ENCODE assay signal across 34 mouse cellular contexts in genomic region chr2:67799981-67800380, GRCm38 (mm10).
"Had no signal": no experiment of that assay in that cellular context is flagged by ENCODE, and none has a peak within 500 bp of the region (broad histone marks: within the 10 kb centered on the region; RNA-seq: fewer than 3 reads in every experiment).

No protein-coding gene starts in this region.

- H3K4me2 ChIP-seq: heart, embryonic 11.5 days; heart, embryonic 12.5 days; heart, embryonic 13.5 days; heart, embryonic 15.5 days; hindbrain, embryonic 12.5 days; hindbrain, embryonic 13.5 days; hindbrain, embryonic 14.5 days; hindbrain, embryonic 15.5 days; kidney, embryonic 15.5 days had no signal

- ATAC-seq: hindbrain, embryonic 16.5 days; hindbrain, postnatal 0 days; inflammation-experienced regulatory T-cells, adult 6 months had no signal

- H3K9me3 ChIP-seq: heart, embryonic 10.5 days; heart, embryonic 12.5 days; heart, embryonic 13.5 days; heart, embryonic 15.5 days; hindbrain, embryonic 10.5 days; hindbrain, embryonic 12.5 days; hindbrain, embryonic 15.5 days; kidney, embryonic 15.5 days had no signal

- H3K27ac ChIP-seq: heart, adult 2 months; heart, embryonic 10.5 days; heart, embryonic 13.5 days; heart, embryonic 15.5 days; hindbrain, embryonic 10.5 days; hindbrain, embryonic 12.5 days; hindbrain, embryonic 13.5 days; hindbrain, embryonic 14.5 days; hindbrain, embryonic 15.5 days; hindbrain, postnatal 0 days; kidney, embryonic 15.5 days; kidney, postnatal 0 days; layer of hippocampus, adult 2 months; left cerebral cortex, adult 2 months had no signal

- H3K4me3 ChIP-seq: heart, adult 2 months; heart, embryonic 10.5 days; heart, embryonic 12.5 days; heart, embryonic 13.5 days; heart, embryonic 15.5 days; hindbrain, embryonic 10.5 days; hindbrain, embryonic 12.5 days; hindbrain, embryonic 13.5 days; hindbrain, embryonic 15.5 days; kidney, embryonic 15.5 days; layer of hippocampus, adult 2 months; left cerebral cortex, adult 2 months had no signal

- H3K4me1 ChIP-seq: heart, embryonic 10.5 days; heart, embryonic 12.5 days; heart, embryonic 13.5 days; heart, embryonic 15.5 days; hindbrain, embryonic 10.5 days; hindbrain, embryonic 12.5 days; hindbrain, embryonic 13.5 days; hindbrain, embryonic 15.5 days; kidney, embryonic 15.5 days had no signal

- H3K36me3 ChIP-seq: heart, embryonic 10.5 days; heart, embryonic 12.5 days; heart, embryonic 13.5 days; heart, embryonic 15.5 days; hindbrain, embryonic 10.5 days; hindbrain, embryonic 12.5 days; hindbrain, embryonic 15.5 days; kidney, embryonic 15.5 days had no signal

- H3K27me3 ChIP-seq: heart, embryonic 12.5 days; heart, embryonic 13.5 days; heart, embryonic 15.5 days; hindbrain, embryonic 12.5 days; hindbrain, embryonic 13.5 days; hindbrain, embryonic 15.5 days; kidney, embryonic 15.5 days had no signal

- H3K9ac ChIP-seq: heart, embryonic 12.5 days; heart, embryonic 13.5 days; heart, embryonic 15.5 days; hindbrain, embryonic 12.5 days; hindbrain, embryonic 13.5 days; hindbrain, embryonic 14.5 days; hindbrain, embryonic 15.5 days; kidney, embryonic 15.5 days had no signal

- DNase-seq: heart, adult 2 months; heart, postnatal 10 days; heart, postnatal 14 days; heart, postnatal 36 days; heart, postnatal 4 days; kidney, adult 11 months; kidney, adult 18-20 months; kidney, adult 2 months; kidney, adult 8-10 months; kidney, adult 9 months; kidney, postnatal 10 days; kidney, postnatal 14 days; kidney, postnatal 25 days; kidney, postnatal 36 days; kidney, postnatal 4 days; layer of hippocampus, adult 9-11 months; layer of hippocampus, postnatal 36 days had no signal
